Mouse (Mus musculus) adrenal gland (tissue): ENCODE results near the gene Fam172a.
"Not testable (repeated sequence)": the region's sequence is repeated elsewhere in the genome, so short reads cannot be mapped to it uniquely, and the experiment has no call there.

Source experiments
- intact Hi-C: fragments of 180-260 bp; cut with DNase I; formaldehyde crosslinking; loops from one replicate; pipeline ENCODE4 v1.15.1; 2025
- long read RNA-seq, 2 experiments: library from polyadenylated mRNA; unstranded; transcript quantifications; one replicate each; pipeline ENCODE4 v2.0.0; 2020; ENCODE audit warnings: borderline replicate concordance in 1 of 2; ENCODE audit not compliant: insufficient replicate concordance in 1 of 2

Gene Fam172a
- long read RNA-seq, experiment 1, transcript Fam172a-201 (10 exons, 3,892 nt), result major isoform, 13 of 22 reads
- long read RNA-seq, experiment 1, partial matches to known transcripts, result 2 of 22 reads
- long read RNA-seq, experiment 1, other reads (novel, unspliced or antisense), result 4 of 22 reads
- long read RNA-seq, experiment 2, transcript Fam172a-201 (10 exons, 3,892 nt), result major isoform, 18 of 28 reads
- long read RNA-seq, experiment 2, partial matches to known transcripts, result 2 of 28 reads
- long read RNA-seq, experiment 2, other reads (novel, unspliced or antisense), result 7 of 28 reads

- intact Hi-C loops, result not testable (repeated sequence)
These were observed at the start of gene Fam172a for GRCm38 (mm10) chr13:77701733-77702132. Fam172a (plus strand) TSS chr13:77702033.

GRCm38 (mm10) chr13:77688651-77689050 is 13.2 kb upstream of the Fam172a start:
- intact Hi-C loops, result no loop called here

- intact Hi-C loops, result no loop called here
These were observed 6.7 kb downstream of the Fam172a start for GRCm38 (mm10) chr13:77708514-77709013.

DNA sequence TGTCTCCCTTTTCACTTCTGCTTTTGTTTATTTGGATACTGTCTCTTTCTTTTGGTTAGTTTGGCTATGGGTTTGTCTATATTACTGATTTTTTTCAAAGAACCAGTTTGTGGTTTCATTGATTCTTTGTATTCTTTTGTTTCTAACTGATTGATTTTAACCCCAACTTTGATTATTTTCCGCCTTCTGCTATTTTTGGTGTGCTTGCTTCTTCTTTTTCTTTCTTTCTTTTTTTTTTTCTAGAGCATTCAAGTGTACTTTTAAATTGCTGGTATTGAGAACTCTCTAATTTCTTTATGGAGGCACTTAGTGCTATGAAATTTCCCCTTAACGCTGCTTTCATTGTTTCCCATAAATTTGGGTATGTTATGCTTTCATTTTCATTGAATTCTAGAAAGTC is 15.7 kb downstream of the Fam172a start:
- intact Hi-C loops, result no loop called here

GRCm38 (mm10) chr13:77742822-77743221 is 41.0 kb downstream of the Fam172a start:
- intact Hi-C loops, result no loop called here

DNA sequence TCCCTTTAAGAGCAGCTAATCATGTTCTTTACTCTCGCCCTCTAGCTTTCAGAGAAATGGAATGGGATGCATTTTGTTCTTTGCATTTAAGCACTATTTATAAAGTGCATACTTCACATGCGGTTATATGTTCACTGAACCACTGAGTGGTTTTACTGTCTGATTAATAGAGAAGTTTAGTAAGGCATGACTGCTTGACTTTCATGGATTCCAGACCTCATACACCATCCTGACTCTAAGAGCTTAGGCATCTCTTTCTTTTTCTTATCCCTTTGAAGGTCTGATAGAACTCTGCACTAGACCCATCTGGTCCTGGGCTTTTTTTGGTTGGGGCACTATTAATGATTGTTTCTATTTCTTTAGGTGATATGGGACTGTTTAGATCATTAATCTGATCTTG is 75.8 kb downstream of the Fam172a start:
- intact Hi-C loops, result no loop called here

- intact Hi-C loops, result not testable (repeated sequence)
These were observed 105.5 kb downstream of the Fam172a start for GRCm38 (mm10) chr13:77807341-77807740.

- intact Hi-C loops, result no loop called here
These were observed 108.6 kb downstream of the Fam172a start for GRCm38 (mm10) chr13:77810449-77810848.

DNA sequence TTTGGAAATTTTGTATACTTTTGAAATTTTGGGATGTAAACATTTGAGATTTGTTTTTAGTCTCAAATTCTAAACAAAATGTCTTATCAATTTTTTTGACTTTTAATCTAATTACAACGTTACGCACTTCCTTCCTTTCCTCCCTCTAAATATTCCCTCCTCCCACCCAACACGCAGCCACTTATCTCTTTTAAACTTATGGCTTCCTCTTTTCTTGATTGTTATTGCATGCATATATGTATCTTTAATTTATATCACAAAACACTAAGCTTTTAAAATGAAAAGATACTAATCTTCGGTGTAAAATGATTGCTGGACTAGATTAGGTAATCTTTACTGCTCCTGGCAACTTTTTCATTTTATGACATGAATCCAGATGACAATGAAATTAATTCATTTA is 124.3 kb downstream of the Fam172a start:
- intact Hi-C loops, result no loop called here

DNA sequence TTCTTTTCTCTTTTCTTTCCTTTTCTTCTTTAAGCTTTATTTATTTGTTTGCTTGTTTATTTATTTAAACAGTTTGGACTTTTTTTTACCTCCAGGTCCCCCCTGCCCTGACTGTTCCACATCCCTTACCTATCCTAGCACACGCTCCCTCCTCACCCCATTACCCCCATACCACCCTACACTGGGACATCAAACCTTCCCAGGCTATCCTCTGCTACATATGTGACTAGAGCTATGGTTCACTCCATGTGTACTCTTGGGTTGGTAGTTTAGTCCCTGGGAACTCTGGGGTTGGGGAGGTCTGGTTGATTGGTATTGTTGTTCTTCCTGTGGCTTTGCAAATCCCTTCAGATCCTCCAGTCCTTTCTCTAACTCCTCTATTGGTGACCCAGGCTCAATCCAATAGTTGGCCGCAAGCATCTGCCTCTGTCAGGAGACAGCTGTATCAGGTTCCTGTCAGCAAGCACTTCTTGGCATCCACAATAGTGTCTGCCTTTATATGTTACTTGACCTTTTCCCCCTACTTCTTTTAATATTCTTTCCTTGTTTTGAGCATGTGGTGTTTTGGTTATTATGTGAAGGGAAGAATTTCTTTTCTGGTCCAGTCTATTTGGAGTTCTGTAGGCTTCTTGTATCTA is 141.3 kb downstream of the Fam172a start:
- intact Hi-C loops, result no loop called here

DNA sequence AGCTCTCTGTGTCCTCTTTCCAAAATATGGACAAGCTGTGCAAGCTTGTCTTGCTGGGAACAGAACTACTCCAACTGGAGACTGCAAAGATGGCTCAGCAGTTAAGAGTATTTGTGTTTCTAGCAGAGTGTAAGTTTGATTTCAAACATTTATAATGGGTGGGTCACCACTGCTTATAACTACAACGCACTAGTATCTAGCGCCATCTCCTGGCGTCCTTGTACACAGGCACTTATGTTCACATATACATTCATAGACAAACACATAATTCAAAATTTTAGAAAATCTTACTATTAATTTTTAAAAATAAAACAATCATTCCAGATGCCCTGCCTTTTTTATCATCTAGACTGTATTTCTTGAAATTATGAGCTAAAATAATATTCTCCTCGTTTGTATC is 147.0 kb downstream of the Fam172a start:
- intact Hi-C loops, result no loop called here

- intact Hi-C loops, result loop anchor here (10.0 kb wide), 2 partner anchors 110 to 320 kb away; no protein-coding TSS in a partner anchor
These were observed 163.0 kb downstream of the Fam172a start for GRCm38 (mm10) chr13:77864804-77865203.

GRCm38 (mm10) chr13:77868314-77868713 is 166.5 kb downstream of the Fam172a start:
- intact Hi-C loops, result loop anchor here (10.0 kb wide), 2 partner anchors 106 to 316 kb away; no protein-coding TSS in a partner anchor

DNA sequence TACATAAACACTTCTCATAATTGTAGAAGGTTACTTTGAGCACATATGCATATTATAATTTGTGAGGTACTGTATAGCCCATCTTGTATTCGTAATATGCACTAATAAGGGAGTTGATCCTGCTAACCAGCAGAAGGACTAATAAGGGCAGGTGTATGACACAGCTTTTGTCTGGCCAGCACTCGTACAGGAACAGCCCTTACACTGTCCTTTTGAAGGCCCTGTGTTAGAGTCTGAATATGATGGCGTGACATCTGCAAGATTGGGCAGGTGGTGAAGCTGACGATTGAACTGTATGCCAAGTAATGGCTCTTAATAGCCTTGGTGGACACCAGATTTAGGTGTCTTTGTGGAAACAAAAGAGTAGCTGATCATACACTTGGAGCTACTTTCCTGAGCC is 176.3 kb downstream of the Fam172a start:
- intact Hi-C loops, result no loop called here

GRCm38 (mm10) chr13:77878545-77878944 is 176.7 kb downstream of the Fam172a start:
- intact Hi-C loops, result no loop called here

DNA sequence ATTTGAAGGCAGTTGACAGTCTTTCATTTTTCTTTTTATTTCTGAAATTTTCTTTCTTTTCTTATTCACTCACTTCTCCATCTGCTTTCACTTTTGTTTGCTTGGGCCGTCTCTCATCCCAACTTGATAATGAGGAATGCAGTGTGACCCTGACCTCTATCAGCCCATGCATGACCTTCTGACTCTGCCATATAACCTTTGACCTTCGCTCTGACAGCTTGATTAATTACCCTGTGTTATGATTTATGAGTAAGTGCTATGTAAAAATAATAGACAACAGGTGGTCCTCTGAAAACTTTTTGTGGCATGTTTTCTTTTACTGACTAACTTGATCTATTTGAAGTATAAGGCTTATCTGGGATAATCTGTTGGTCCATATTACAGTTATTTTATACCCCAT is 195.8 kb downstream of the Fam172a start:
- intact Hi-C loops, result no loop called here

DNA sequence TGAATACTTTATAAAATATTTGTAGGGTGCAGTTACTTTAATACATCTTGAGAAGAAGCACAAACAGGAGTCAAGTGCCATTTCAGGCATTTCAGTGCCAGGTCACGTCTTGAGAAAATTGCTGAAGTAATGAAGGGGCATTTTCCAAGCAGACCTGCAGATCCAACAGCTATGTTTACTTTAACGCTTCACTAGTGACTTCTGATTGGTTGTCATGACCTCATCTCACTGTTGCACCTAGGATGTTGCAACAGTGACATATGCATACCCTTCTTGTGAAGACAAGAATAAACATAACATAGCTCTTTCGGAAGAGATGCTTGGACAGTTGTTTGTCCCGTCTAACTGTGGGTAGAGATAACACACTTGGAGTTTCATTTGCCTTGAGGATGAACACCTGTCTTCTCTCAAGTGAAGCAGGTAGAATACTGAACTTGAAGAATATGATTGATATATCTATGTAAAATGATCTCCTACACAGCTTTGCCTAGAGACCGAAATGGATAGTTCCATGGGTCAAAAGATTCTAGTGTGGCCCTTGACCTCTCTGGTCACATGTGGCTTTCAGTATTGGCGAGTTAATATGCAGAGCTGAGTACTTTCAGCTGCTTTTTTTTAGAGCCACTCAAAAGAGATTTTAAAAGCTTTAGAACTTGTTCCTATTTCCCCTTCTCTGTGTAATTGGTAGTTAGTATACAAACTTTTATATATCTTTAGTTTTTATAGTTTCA is 196.4 kb downstream of the Fam172a start:
- intact Hi-C loops, result no loop called here

GRCm38 (mm10) chr13:77899725-77900124 is 197.9 kb downstream of the Fam172a start:
- intact Hi-C loops, result no loop called here

- intact Hi-C loops, result no loop called here
These were observed 199.0 kb downstream of the Fam172a start for GRCm38 (mm10) chr13:77900843-77901242.

DNA sequence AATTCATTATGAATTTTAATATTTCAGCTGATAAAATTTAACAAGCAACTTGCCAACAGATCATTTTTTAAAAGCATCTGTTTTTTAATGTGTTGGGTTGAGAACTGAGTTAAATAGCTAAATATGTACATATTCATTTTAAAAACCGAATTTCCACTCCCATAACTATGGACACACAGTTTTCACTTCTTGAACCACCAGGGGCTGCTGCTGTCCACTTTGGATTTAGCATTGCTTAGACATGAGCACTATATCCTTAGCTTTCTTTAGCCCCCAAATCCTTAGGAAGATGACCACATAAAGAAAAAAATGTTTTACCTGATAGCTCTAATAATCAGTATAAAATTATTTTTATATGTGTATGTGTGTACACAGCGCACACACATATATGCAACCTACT is 207.4 kb downstream of the Fam172a start:
- intact Hi-C loops, result no loop called here

GRCm38 (mm10) chr13:77922834-77923233 is 221.0 kb downstream of the Fam172a start:
- intact Hi-C loops, result no loop called here

DNA sequence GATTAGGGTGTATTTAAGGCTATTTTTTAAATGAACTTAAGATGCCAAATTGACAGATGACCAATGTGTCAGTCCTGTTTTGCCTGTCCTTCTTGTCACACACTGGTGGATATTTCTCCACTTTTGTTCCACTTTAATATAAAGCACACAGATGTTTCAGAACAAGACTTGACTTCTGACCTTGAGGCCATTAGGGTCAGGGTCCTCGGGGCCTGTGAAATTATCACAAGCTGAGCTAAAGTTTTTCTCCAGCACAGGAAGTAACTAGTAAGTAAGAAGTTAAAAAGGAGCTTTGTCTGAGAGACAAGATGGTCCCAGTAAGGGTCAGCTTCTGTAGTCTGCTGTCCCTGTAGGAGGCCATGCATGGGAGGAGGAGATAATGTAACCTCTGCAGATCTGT is 255.8 kb downstream of the Fam172a start:
- intact Hi-C loops, result no loop called here
